Mouse (Mus musculus): ENCODE measurements around the gene AI467606.
A peak's percentile ranks its signal among the peaks of the same experiment; 100 is the strongest.

GRCm38 (mm10) chr7:127134821-127135447, 43.8 kb downstream of the AI467606 start:
- 0 out of 2 replicates have a peak, but pooled peaks have one; percentile 24 for TF ChIP-seq KAT2A (conservative IDR thresholded peaks at IDR 0.05; ENCODE audit: low read depth, low read length)
- TF ChIP-seq CTCF (IDR thresholded peaks at IDR 0.05 in 2 of 3, conservative IDR thresholded peaks at IDR 0.05 in 1 of 3; ENCODE audit: control insufficient read depth in 1 of 3, insufficient read depth in 1 of 3, low read depth in 2 of 3, low read length in 3 of 3, poor library complexity in 1 of 3, severe bottlenecking in 1 of 3): no peak
- TF ChIP-seq ZC3H11A (IDR thresholded peaks at IDR 0.05; ENCODE audit: low read depth, low read length): no peak
- TF ChIP-seq MAZ (IDR thresholded peaks at IDR 0.05; ENCODE audit: low read depth, low read length): no peak
- TF ChIP-seq POLR2AphosphoS2 (IDR thresholded peaks at IDR 0.05; ENCODE audit: low read length): no peak
- TF ChIP-seq MAFK (IDR thresholded peaks at IDR 0.05; ENCODE audit: borderline replicate concordance, low read depth, low read length): 0 out of 2 replicates have a peak, but pooled peaks have one; percentile 10
- no peak for TF ChIP-seq HCFC1 (IDR thresholded peaks at IDR 0.05; ENCODE audit: low read depth, low read length)
- no peak for TF ChIP-seq TCF12 (IDR thresholded peaks at IDR 0.05; ENCODE audit: low read depth, low read length)
- no peak for TF ChIP-seq ZKSCAN1 (IDR thresholded peaks at IDR 0.05; ENCODE audit: low read depth, low read length)

Measured in MEL (cell line).